ENCODE assay signal across 8 mouse cellular contexts in the genomic region with DNA sequence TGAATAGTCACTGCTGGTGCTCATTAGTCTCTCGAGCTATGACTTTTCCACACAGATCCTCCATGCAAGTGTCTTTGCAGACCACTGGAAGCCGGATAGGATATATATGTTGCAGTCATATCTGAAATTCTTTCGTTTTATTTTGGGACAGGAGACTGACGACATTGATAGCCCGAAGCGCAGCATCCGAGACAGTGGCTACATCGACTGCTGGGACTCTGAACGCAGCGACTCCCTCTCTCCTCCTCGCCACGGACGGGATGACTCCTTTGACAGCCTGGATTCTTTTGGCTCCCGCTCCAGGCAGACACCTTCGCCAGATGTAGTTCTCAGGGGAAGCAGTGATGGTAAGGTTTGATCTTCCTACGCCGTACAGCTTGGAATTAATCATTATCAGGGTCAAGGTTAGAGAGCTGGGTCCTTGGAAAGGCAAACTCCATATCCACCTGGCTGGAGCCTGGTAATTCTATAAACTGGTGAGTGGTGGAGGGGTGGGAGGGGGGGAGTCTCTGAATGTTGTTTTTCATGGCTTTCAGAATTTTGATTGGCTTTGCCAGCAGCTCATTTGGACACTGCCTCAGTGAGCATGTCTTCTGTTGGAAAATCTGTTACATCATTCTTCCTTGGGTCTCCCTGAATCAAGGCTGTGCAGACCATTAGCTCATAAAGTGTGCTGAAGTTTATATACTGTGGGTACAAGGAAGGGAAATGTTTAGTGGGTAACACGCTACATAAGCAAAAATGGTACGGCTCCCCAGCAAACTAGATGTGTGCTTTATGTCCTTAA.
DNase-seq lines count a peak whose midpoint lies in the region; ATAC-seq lines count a peak whose summit lies in the region.

No protein-coding gene starts in this region.

- peak overlapping the region; percentile 24 for H3K4me3 ChIP-seq in heart, embryonic 13.5 days
- peak overlapping the region; percentile 33 for H3K4me3 ChIP-seq in hindbrain, embryonic 10.5 days
- H3K4me3 ChIP-seq in midbrain, embryonic 12.5 days, result peak overlapping the region; percentile 15; the same call in 1 of the 2 replicates

- peaks cover 23% of the 10 kb centered on the region for H3K4me1 ChIP-seq in heart, embryonic 13.5 days
- peaks cover 53% of the 10 kb centered on the region for H3K4me1 ChIP-seq in hindbrain, embryonic 10.5 days (replicated peaks)
- peaks cover 32% of the 10 kb centered on the region for H3K4me1 ChIP-seq in midbrain, embryonic 12.5 days

- H3K27me3 ChIP-seq in heart, embryonic 13.5 days (replicated peaks), result peaks cover 17% of the 10 kb centered on the region
- H3K27me3 ChIP-seq in hindbrain, embryonic 10.5 days (ENCODE audit: insufficient read depth, poor library complexity, severe bottlenecking), result no peaks in the 10 kb centered on the region
- H3K27me3 ChIP-seq in midbrain, embryonic 12.5 days, result no peaks in the 10 kb centered on the region

- 51% methylated on average over 19 of the region's 19 CpGs for WGBS in heart, embryonic 13.5 days
- 56% methylated on average over 19 of the region's 19 CpGs for WGBS in hindbrain, embryonic 10.5 days
- WGBS in midbrain, embryonic 12.5 days, result 69% methylated on average over 19 of the region's 19 CpGs

- H3K4me2 ChIP-seq in heart, embryonic 13.5 days, result peak overlapping the region; percentile 67
- peak overlapping the region; percentile 45 for H3K4me2 ChIP-seq in midbrain, embryonic 12.5 days (replicated peaks)

- ATAC-seq in heart, embryonic 13.5 days (ENCODE audit: extremely low read depth, insufficient number of reproducible peaks, low FRiP score, low TSS enrichment), result no peak
- no peak for ATAC-seq in midbrain, embryonic 12.5 days (ENCODE audit: low FRiP score, low read depth)

- H3K27ac ChIP-seq in heart, embryonic 13.5 days (replicated peaks), result no peak overlapping the region
- peak overlapping the region; percentile 82 for H3K27ac ChIP-seq in hindbrain, embryonic 10.5 days
- peak overlapping the region; percentile 76 for H3K27ac ChIP-seq in midbrain, embryonic 12.5 days (replicated peaks)

- H3K36me3 ChIP-seq in heart, embryonic 13.5 days, result no peaks in the 10 kb centered on the region
- H3K36me3 ChIP-seq in hindbrain, embryonic 10.5 days, result peaks cover 1% of the 10 kb centered on the region
- H3K36me3 ChIP-seq in midbrain, embryonic 12.5 days, result no peaks in the 10 kb centered on the region

- no peaks in the 10 kb centered on the region for H3K9me3 ChIP-seq in heart, embryonic 13.5 days
- H3K9me3 ChIP-seq in hindbrain, embryonic 10.5 days, result no peaks in the 10 kb centered on the region
- H3K9me3 ChIP-seq in midbrain, embryonic 12.5 days, result no peaks in the 10 kb centered on the region

- H3K9ac ChIP-seq in heart, embryonic 13.5 days, result no peak overlapping the region
- no peak overlapping the region; the same call in 1 of the 2 replicates for H3K9ac ChIP-seq in midbrain, embryonic 12.5 days (replicated peaks)

- intact Hi-C loops in heart, postnatal 14 days (cut with DNase I), result no loop called here

- DNase-seq in heart, postnatal 14 days, result no peak
- peak; percentile 51 for DNase-seq in embryo, embryonic 11 days
- DNase-seq in hindbrain, embryonic 10.5 days (ENCODE audit: low spot score), result peak; percentile 30
- no peak for DNase-seq in thymus, postnatal 14 days
- DNase-seq in adrenal gland, postnatal 4 days (ENCODE audit: low spot score in 2 of 2), result no peak
- no peak for DNase-seq in cerebellum, postnatal 25 days

Comparison
In these comparisons a context has a peak if more than half of its experiments do, and no peak if none do; other contexts are left out.
1. DNase-seq: peak in embryo, embryonic 11 days (single experiment) and hindbrain, embryonic 10.5 days (single experiment); none in heart, postnatal 14 days (0 of 2), thymus, postnatal 14 days (single experiment), adrenal gland, postnatal 4 days (0 of 2) and cerebellum, postnatal 25 days (0 of 2).
2. Peak in every context shown above with its lines, with median percentiles within 50 percentile points of each other: H3K4me3 ChIP-seq.